Mouse (Mus musculus) CH12.LX (cell line): ENCODE data around the gene Cacnb2. TPM values are rescaled to one million over a fixed set of nuclear protein-coding genes. Genes with fewer than 3 reads are reported as not detected.

Source experiments
- DNase-seq: peaks from one replicate; pipeline ENCODE4 v3.0.0-alpha.2; 2013; ENCODE audit errors: extremely low read depth
- H3K27ac ChIP-seq: 2 replicates; pipeline ENCODE4 v1.5.1; 2012; ENCODE audit warnings: low read depth, mild to moderate bottlenecking, control low read depth, moderate library complexity; ENCODE audit not compliant: insufficient read depth
- H3K27me3 ChIP-seq: replicated peaks from 2 replicates; pipeline ENCODE3; 2012; ENCODE audit warnings: inconsistent platforms
- H3K36me3 ChIP-seq, 2 experiments: replicated peaks in 1 of 2; 2 replicates each; pipeline versions ENCODE3 to v1.6.1; 2012; ENCODE audit warnings: inconsistent platforms in 1 of 2, low read length in 1 of 2, mild to moderate bottlenecking in 1 of 2, mixed read lengths in 1 of 2, moderate library complexity in 1 of 2; ENCODE audit not compliant: control insufficient read depth in 1 of 2, insufficient read depth in 1 of 2
- H3K4me1 ChIP-seq, 2 experiments: 2 replicates each; pipeline ENCODE4 v1.6.1; 2012; ENCODE audit warnings: inconsistent platforms in 1 of 2, moderate library complexity in 1 of 2; ENCODE audit not compliant: insufficient read depth in 2 of 2, control insufficient read depth in 1 of 2
- H3K4me2 ChIP-seq: 2 replicates; pipeline ENCODE4 v1.6.1; 2012; ENCODE audit warnings: low read depth, mild to moderate bottlenecking, control low read depth; ENCODE audit not compliant: poor library complexity, insufficient read depth, severe bottlenecking
- H3K4me3 ChIP-seq, 3 experiments: fragments of 150-350 bp in 1 of 3; sonication (generic) in 1 of 3; replicated peaks in 1 of 3; 2 replicates each; pipeline versions ENCODE3 to v1.5.1; 2011 to 2012; ENCODE audit warnings: low read depth in 2 of 3, low read length in 2 of 3, mild to moderate bottlenecking in 2 of 3, moderate library complexity in 2 of 3, control low read depth in 1 of 3, improper control_type of control experiment in 1 of 3, inconsistent platforms in 1 of 3, mixed read lengths in 1 of 3; ENCODE audit not compliant: poor library complexity in 1 of 3
- H3K79me2 ChIP-seq: replicated peaks from 2 replicates; pipeline ENCODE4 v1.6.1; 2012; ENCODE audit warnings: mild to moderate bottlenecking, moderate library complexity; ENCODE audit not compliant: control insufficient read depth, poor library complexity, insufficient read depth, severe bottlenecking; ENCODE audit errors: extremely low read depth
- H3K9ac ChIP-seq: 2 replicates; pipeline ENCODE4 v1.6.1; 2012; ENCODE audit warnings: low read depth, mild to moderate bottlenecking, control low read depth, moderate library complexity; ENCODE audit not compliant: insufficient read depth
- H3K9me3 ChIP-seq: replicated peaks from 2 replicates; pipeline ENCODE3; 2012; ENCODE audit warnings: low read length, inconsistent platforms, mixed read lengths
- CHD2 ChIP-seq: IDR thresholded peaks from 2 replicates; pipeline ENCODE4 v1.6.1; 2011; ENCODE audit warnings: low read length, improper control_type of control experiment
- E2F4 ChIP-seq: IDR thresholded peaks from 2 replicates; pipeline ENCODE4 v1.6.1; 2011; ENCODE audit warnings: low read depth, low read length, improper control_type of control experiment; ENCODE audit not compliant: insufficient replicate concordance
- ELF1 ChIP-seq: IDR thresholded peaks from 2 replicates; pipeline ENCODE4 v1.6.1; 2014; ENCODE audit warnings: low read depth, mild to moderate bottlenecking, inconsistent platforms, low read length, improper control_type of control experiment
- GABPA ChIP-seq: IDR thresholded peaks from 2 replicates; pipeline ENCODE4 v1.6.1; 2012; ENCODE audit warnings: low read depth, low read length, improper control_type of control experiment, inconsistent platforms; ENCODE audit not compliant: insufficient replicate concordance
- HCFC1 ChIP-seq: IDR thresholded peaks from 2 replicates; pipeline ENCODE4 v1.6.1; 2012; ENCODE audit warnings: low read depth, mild to moderate bottlenecking, inconsistent platforms, low read length, improper control_type of control experiment
- IRF4 ChIP-seq: IDR thresholded peaks from 2 replicates; pipeline ENCODE4 v1.6.1; 2014; ENCODE audit warnings: low read depth, mild to moderate bottlenecking, inconsistent platforms, low read length, improper control_type of control experiment
- JUND ChIP-seq: conservative IDR thresholded peaks from 2 replicates; pipeline ENCODE4 v1.6.1; 2011; ENCODE audit warnings: low read depth, low read length, improper control_type of control experiment
- MAX ChIP-seq: IDR thresholded peaks from 2 replicates; pipeline ENCODE4 v1.6.1; 2011; ENCODE audit warnings: low read length, improper control_type of control experiment
- MAZ ChIP-seq: IDR thresholded peaks from 2 replicates; pipeline ENCODE4 v1.6.1; 2012; ENCODE audit warnings: low read depth, mild to moderate bottlenecking, inconsistent platforms, low read length, improper control_type of control experiment, moderate library complexity
- MXI1 ChIP-seq: IDR thresholded peaks from 2 replicates; pipeline ENCODE4 v1.6.1; 2011; ENCODE audit warnings: mild to moderate bottlenecking, low read depth, low read length, improper control_type of control experiment
- MYC ChIP-seq: IDR thresholded peaks from 2 replicates; pipeline ENCODE4 v1.6.1; 2011; ENCODE audit warnings: low read depth, mild to moderate bottlenecking, improper control_type of control experiment, low read length
- NRF1 ChIP-seq: IDR thresholded peaks from 2 replicates; pipeline ENCODE4 v1.6.1; 2014; ENCODE audit warnings: low read depth, mild to moderate bottlenecking, inconsistent platforms, low read length, improper control_type of control experiment, moderate library complexity
- PAX5 ChIP-seq: IDR thresholded peaks from 2 replicates; pipeline ENCODE4 v1.6.1; 2012; ENCODE audit warnings: low read length, inconsistent platforms, mixed read lengths
- POLR2AphosphoS2 ChIP-seq: IDR thresholded peaks from 2 replicates; pipeline ENCODE4 v1.6.1; 2011; ENCODE audit warnings: low read depth, low read length, improper control_type of control experiment
- RAD21 ChIP-seq: IDR thresholded peaks from 2 replicates; pipeline ENCODE4 v1.6.1; 2011; ENCODE audit warnings: low read depth, mild to moderate bottlenecking, low read length, improper control_type of control experiment, moderate library complexity
- RCOR1 ChIP-seq: conservative IDR thresholded peaks from 2 replicates; pipeline ENCODE4 v1.6.1; 2012; ENCODE audit warnings: low read depth, mild to moderate bottlenecking, inconsistent platforms, low read length, improper control_type of control experiment
- TCF12 ChIP-seq: IDR thresholded peaks from 2 replicates; pipeline ENCODE4 v1.6.1; 2014; ENCODE audit warnings: low read depth, mild to moderate bottlenecking, inconsistent platforms, low read length, improper control_type of control experiment
- UBTF ChIP-seq: IDR thresholded peaks from 2 replicates; pipeline ENCODE4 v1.6.1; 2012; ENCODE audit warnings: low read depth, mild to moderate bottlenecking, inconsistent platforms, low read length, improper control_type of control experiment, moderate library complexity
- USF1 ChIP-seq: IDR thresholded peaks from 2 replicates; pipeline ENCODE4 v1.6.1; 2014; ENCODE audit warnings: low read depth, mild to moderate bottlenecking, inconsistent platforms, low read length, improper control_type of control experiment
- ZC3H11A ChIP-seq: IDR thresholded peaks from 2 replicates; pipeline ENCODE4 v1.6.1; 2012; ENCODE audit warnings: low read depth, mild to moderate bottlenecking, inconsistent platforms, low read length, improper control_type of control experiment
- ZNF384 ChIP-seq: IDR thresholded peaks from 2 replicates; pipeline ENCODE4 v1.6.1; 2012; ENCODE audit warnings: low read depth, low read length, improper control_type of control experiment, inconsistent platforms
- dilution Hi-C: fragments of 300-500 bp; cut with MboI; formaldehyde crosslinking; loops from 2 replicates; pipeline ENCODE4 v1.14.3; 2020; ENCODE audit warnings: low sequenced_read_pairs; ENCODE audit not compliant: extremely low pct_unique_long_range_greater_than_20kb, extremely low pct_ligation_motif_present
- in situ Hi-C: fragments of 300-500 bp; cut with MboI; formaldehyde crosslinking; loops from 3 replicates; pipeline ENCODE4 v1.14.3; 2019; ENCODE audit warnings: low sequenced_read_pairs, low pct_ligation_motif_present, low pct_unique_long_range_greater_than_20kb, mixed read lengths
- polyA plus RNA-seq: library from polyadenylated mRNA; unstranded; fragments of >175 nt; gene quantifications from 2 replicates; pipeline ENCODE4 v1.2.1, GENCODE M21; 2012; ENCODE audit warnings: low read depth; ENCODE audit not compliant: insufficient read length
- total RNA-seq, 2 experiments: library from RNA; depleted of rRNA; stranded (reverse); fragments of 300-350 nt in 1 of 2; fragments of >200 nt in 1 of 2; gene quantifications; 2 replicates each; pipeline ENCODE4 v1.2.3; 2012 to 2014

Cacnb2 gene
- total and polyA plus RNA-seq, 3 experiments = 0.42 to 2.8 (median 0.93) TPM

GRCm38 (mm10) chr2:14873701-14874181 is 270.9 kb downstream of the Cacnb2 start:
- H3K9me3 ChIP-seq = no peaks in the 10 kb centered on the region
- H3K9ac ChIP-seq = no peak overlapping the region
- H3K79me2 ChIP-seq = no peaks in the 10 kb centered on the region
- TF ChIP-seq IRF4 (no peak), HCFC1 (no peak), USF1 (no peak), NRF1 (no peak), MYC (no peak), PAX5 (no peak), TCF12 (no peak), JUND (no peak), E2F4 (no peak), CHD2 (no peak), RAD21 (no peak), UBTF (no peak), MAX (no peak), RCOR1 (no peak), MAZ (no peak)
- in situ Hi-C loops (no loop called here), dilution Hi-C loops (no loop called here)
- no peak for DNase-seq
- H3K4me2 ChIP-seq = no peak overlapping the region
- H3K27me3 ChIP-seq = no peaks in the 10 kb centered on the region
- no peaks in the 10 kb centered on the region; a peak in 1 of 4 replicates for H3K4me1 ChIP-seq
- H3K4me3 ChIP-seq = no peak overlapping the region
- H3K27ac ChIP-seq = no peak overlapping the region
- no peaks in the 10 kb centered on the region for H3K36me3 ChIP-seq

DNA sequence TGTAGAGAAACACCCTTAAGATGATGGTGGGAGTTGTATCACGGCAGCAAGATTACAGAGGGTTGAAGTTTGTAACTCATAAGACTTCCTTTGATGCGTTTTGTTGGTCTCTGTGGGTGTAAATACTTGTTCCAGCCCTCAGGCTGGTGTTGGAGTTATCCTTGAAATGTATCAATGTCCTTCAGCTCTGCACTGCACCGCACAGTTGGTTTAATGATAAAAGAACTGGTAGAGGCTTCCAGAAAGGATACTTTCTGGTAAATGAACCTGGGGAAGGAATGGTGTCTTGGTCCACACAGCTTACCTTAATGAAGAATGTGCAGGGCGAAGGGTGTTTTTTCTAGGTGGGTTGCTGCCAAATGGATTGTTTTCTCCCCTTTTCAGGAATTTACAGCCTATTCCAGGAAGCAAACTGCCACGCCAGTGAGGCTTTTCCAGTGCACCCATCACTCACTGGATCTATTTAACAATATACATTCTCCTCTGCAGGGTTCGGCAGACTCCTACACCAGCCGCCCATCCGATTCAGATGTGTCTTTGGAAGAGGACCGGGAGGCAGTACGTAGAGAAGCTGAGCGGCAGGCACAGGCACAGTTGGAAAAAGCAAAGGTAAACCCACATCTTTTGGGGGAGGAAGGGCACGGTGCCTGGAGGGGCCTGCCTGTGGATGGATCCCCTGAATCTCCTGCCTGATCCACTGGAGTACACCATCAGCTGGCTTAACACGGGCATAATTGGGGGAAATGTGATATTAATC is 271.6 kb downstream of the Cacnb2 start:
- no peaks in the 10 kb centered on the region for H3K36me3 ChIP-seq
- TF ChIP-seq POLR2AphosphoS2 (no peak), ELF1 (no peak), HCFC1 (no peak), MXI1 (no peak), GABPA (no peak), ZNF384 (no peak), ZC3H11A (no peak), MYC (no peak)
- H3K9ac ChIP-seq = no peak overlapping the region
- H3K27ac ChIP-seq = no peak overlapping the region
- no peaks in the 10 kb centered on the region for H3K9me3 ChIP-seq
- no peaks in the 10 kb centered on the region for H3K79me2 ChIP-seq
- H3K27me3 ChIP-seq = no peaks in the 10 kb centered on the region
- no peak overlapping the region for H3K4me2 ChIP-seq
- DNase-seq = no peak
- no peak overlapping the region for H3K4me3 ChIP-seq
- in situ Hi-C loops = no loop called here
- dilution Hi-C loops = no loop called here
- H3K4me1 ChIP-seq = no peaks in the 10 kb centered on the region
